7 mouse cellular contexts compared by ENCODE assay signal in the genomic region with DNA sequence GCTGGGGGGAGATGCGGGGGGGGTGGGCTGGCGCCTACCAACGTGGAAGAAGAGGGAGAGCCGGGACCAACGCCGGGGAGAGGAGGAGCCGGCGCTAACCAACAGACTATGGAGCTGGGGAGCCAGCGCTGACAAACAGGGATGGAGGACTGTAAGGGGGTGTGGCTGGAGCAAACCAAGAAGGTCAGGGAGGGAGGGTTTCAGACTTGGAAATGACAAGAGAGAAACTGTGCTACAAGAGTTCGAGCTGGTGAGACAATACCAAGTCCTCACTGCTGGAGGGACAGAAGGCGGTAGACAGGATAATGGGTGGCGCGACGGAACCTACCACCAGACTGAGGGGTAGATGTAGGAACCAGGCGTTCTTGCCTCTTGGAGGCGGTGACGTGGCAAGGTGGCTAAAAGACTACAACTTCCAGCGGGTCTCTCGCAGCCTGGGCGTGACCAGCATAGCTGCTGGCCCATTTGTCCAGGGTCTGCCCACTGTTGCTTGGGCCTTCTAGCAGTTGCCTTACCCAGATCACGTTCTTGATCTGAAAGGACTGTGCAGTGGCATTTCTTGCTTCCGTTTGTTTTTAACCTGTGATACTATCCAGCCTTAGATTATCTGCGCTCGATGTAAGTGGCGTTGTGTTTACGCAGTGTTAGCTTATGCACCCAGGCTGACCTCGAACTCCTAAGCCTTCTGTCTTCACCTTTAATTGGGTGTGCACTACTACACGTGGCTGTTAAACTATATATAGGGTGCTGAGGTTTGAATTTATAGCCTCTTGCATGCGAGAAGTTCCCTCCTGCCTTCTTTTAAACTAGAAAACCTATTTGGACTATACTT. TPM values are rescaled to one million over a fixed set of nuclear protein-coding genes. Genes with fewer than 3 reads are reported as not detected.
A peak's percentile ranks its signal among the peaks of the same experiment; 100 is the strongest.
DNase-seq lines count a peak whose midpoint lies in the region; ATAC-seq and TF ChIP-seq lines count a peak whose summit lies in the region.

A gene (minus strand): TSS at position 92 of the 832 bp plus-strand sequence.

- TF ChIP-seq POLR2A in small intestine, adult 2 months (IDR thresholded peaks at IDR 0.05; ENCODE audit: low read depth, low read length), result peak; percentile 49

- no peaks in the 10 kb centered on the region for H3K9me3 ChIP-seq in embryonic facial prominence, embryonic 10.5 days
- H3K9me3 ChIP-seq in intestine, postnatal 0 days (ENCODE audit: control insufficient read depth), result no peaks in the 10 kb centered on the region
- no peaks in the 10 kb centered on the region for H3K9me3 ChIP-seq in midbrain, embryonic 12.5 days

- intact Hi-C loops in left cerebral cortex, postnatal 4 days (cut with DNase I), result no loop called here

- H3K4me3 ChIP-seq in embryonic facial prominence, embryonic 10.5 days, result peak within 1 kb of the TSS; percentile 98
- peak within 1 kb of the TSS; percentile 86 for H3K4me3 ChIP-seq in intestine, postnatal 0 days (ENCODE audit: low read depth, low read length)
- H3K4me3 ChIP-seq in midbrain, embryonic 12.5 days, result peak within 1 kb of the TSS; percentile 95
- H3K4me3 ChIP-seq in small intestine, adult 2 months (ENCODE audit: low read depth, low read length), result peak within 1 kb of the TSS; percentile 75

- peaks cover 54% of the 10 kb centered on the region for H3K4me1 ChIP-seq in embryonic facial prominence, embryonic 10.5 days
- peaks cover 27% of the 10 kb centered on the region for H3K4me1 ChIP-seq in intestine, postnatal 0 days (replicated peaks; ENCODE audit: control insufficient read depth, insufficient read depth, low read length)
- H3K4me1 ChIP-seq in midbrain, embryonic 12.5 days, result peaks cover 47% of the 10 kb centered on the region
- H3K4me1 ChIP-seq in small intestine, adult 2 months (ENCODE audit: control insufficient read depth, insufficient read depth, insufficient read length, low read length), result peaks cover 16% of the 10 kb centered on the region

- 12% methylated on average over 29 of the region's 29 CpGs for WGBS in embryonic facial prominence, embryonic 10.5 days
- 3% methylated on average over 29 of the region's 29 CpGs for WGBS in intestine, postnatal 0 days
- WGBS in midbrain, embryonic 12.5 days, result 12% methylated on average over 29 of the region's 29 CpGs
- 2% methylated on average over 29 of the region's 29 CpGs for WGBS in small intestine, adult 2 months

- peak within 1 kb of the TSS; percentile 95 for H3K9ac ChIP-seq in intestine, postnatal 0 days (ENCODE audit: low read depth, low read length)
- H3K9ac ChIP-seq in midbrain, embryonic 12.5 days (replicated peaks), result peak within 1 kb of the TSS; percentile 98

- H3K36me3 ChIP-seq in embryonic facial prominence, embryonic 10.5 days (replicated peaks), result peaks cover 36% of the 10 kb centered on the region
- H3K36me3 ChIP-seq in intestine, postnatal 0 days (ENCODE audit: control insufficient read depth, insufficient read depth), result peaks cover 4% of the 10 kb centered on the region
- peaks cover 18% of the 10 kb centered on the region for H3K36me3 ChIP-seq in midbrain, embryonic 12.5 days
- no peaks in the 10 kb centered on the region for H3K36me3 ChIP-seq in small intestine, adult 2 months (ENCODE audit: control insufficient read depth, insufficient read depth, low read length)

- ATAC-seq in intestine, postnatal 0 days, result peak; percentile 89
- ATAC-seq in midbrain, embryonic 12.5 days (ENCODE audit: low FRiP score, low read depth), result peak; percentile 94

- no peaks in the 10 kb centered on the region for H3K27me3 ChIP-seq in embryonic facial prominence, embryonic 10.5 days (replicated peaks; ENCODE audit: low read depth, poor library complexity, severe bottlenecking)
- H3K27me3 ChIP-seq in intestine, postnatal 0 days (replicated peaks; ENCODE audit: control insufficient read depth, insufficient read depth, low read length), result no peaks in the 10 kb centered on the region
- H3K27me3 ChIP-seq in midbrain, embryonic 12.5 days, result no peaks in the 10 kb centered on the region
- H3K27me3 ChIP-seq in small intestine, adult 2 months (ENCODE audit: control insufficient read depth, insufficient read depth, low read length), result no peaks in the 10 kb centered on the region

- peak within 1 kb of the TSS; percentile 79 for H3K4me2 ChIP-seq in intestine, postnatal 0 days (replicated peaks; ENCODE audit: low read depth)
- peak within 1 kb of the TSS; percentile 91 for H3K4me2 ChIP-seq in midbrain, embryonic 12.5 days (replicated peaks)

- peak; percentile 20; the same call in 1 of the 2 replicates for TF ChIP-seq CTCF in intestine, postnatal 0 days (IDR thresholded peaks at IDR 0.05; ENCODE audit: low read depth)
- TF ChIP-seq CTCF in small intestine, adult 2 months (IDR thresholded peaks at IDR 0.05; ENCODE audit: extremely low read depth, insufficient read length, insufficient replicate concordance, low read depth, low read length), result no peak

- peak; percentile 92 for DNase-seq in adrenal gland, postnatal 10 days
- DNase-seq in embryonic facial prominence, embryonic 10.5 days (ENCODE audit: low spot score), result peak; percentile 96
- DNase-seq in gonadal fat pad, adult 2 months (ENCODE audit: low read depth), result peak; percentile 84
- peak; percentile 96 for DNase-seq in left cerebral cortex, postnatal 4 days

- peak within 1 kb of the TSS; percentile 100 for H3K27ac ChIP-seq in embryonic facial prominence, embryonic 10.5 days (replicated peaks)
- H3K27ac ChIP-seq in intestine, postnatal 0 days (ENCODE audit: low read depth, low read length), result peak within 1 kb of the TSS; percentile 98
- peak within 1 kb of the TSS; percentile 100 for H3K27ac ChIP-seq in midbrain, embryonic 12.5 days (replicated peaks)
- H3K27ac ChIP-seq in small intestine, adult 2 months (ENCODE audit: insufficient read depth, low read depth, low read length), result peak within 1 kb of the TSS; percentile 82

RNA-seq across cellular contexts. Expression of the gene that starts here (rescaled TPM):
- total RNA-seq in adrenal gland, postnatal 10 days (2021), result 100 to 1,000 TPM; 239 to 266 TPM
- polyA plus RNA-seq in embryonic facial prominence, embryonic 10.5 days (2016; fragmentation: Nextera tagmentation; extraction: Ambion mirVana), result 514 and 525 TPM in 2 replicates
- polyA plus RNA-seq in gonadal fat pad, adult 2 months (2012; rRNA removed), result 243 and 279 TPM in 2 replicates
- 112 and 114 TPM in 2 replicates for polyA plus RNA-seq in intestine, postnatal 0 days (2015; fragmentation: Nextera tagmentation; extraction: Ambion mirVana)
- 100 to 1,000 TPM; 423 to 428 TPM for total RNA-seq in left cerebral cortex, postnatal 4 days (2021)
- polyA plus RNA-seq in midbrain, embryonic 12.5 days (2016; fragmentation: Nextera tagmentation; extraction: Ambion mirVana), result 605 and 652 TPM in 2 replicates
- polyA plus RNA-seq in small intestine, adult 2 months (2012; rRNA removed), result 82.3 and 141 TPM in 2 replicates

Comparison
In these comparisons a context has a peak if more than half of its experiments do, and no peak if none do; other contexts are left out.
1. Peak in every context shown above with its lines: DNase-seq, ATAC-seq, H3K4me3 ChIP-seq and H3K27ac ChIP-seq.